Mouse (Mus musculus): ENCODE results near the gene Zfp827. TPM values are rescaled to one million over a fixed set of nuclear protein-coding genes. Genes with fewer than 3 reads are reported as not detected.

The Zfp827 gene
- 3.6 and 4.0 TPM in 2 replicates for polyA plus RNA-seq (2021; fragmentation: Nextera tagmentation)
- long read RNA-seq, experiment 1, full-length matches to known transcripts = 1 of 18 reads
- long read RNA-seq, experiment 1, partial matches to known transcripts = 2 of 18 reads
- long read RNA-seq, experiment 1, other reads (novel, unspliced or antisense) = 15 of 18 reads
- long read RNA-seq, experiment 2, partial matches to known transcripts = 0 of 14 reads
- long read RNA-seq, experiment 2, other reads (novel, unspliced or antisense) = 14 of 14 reads

GRCm38 (mm10) chr8:79027977-79028487, at the start of gene Zfp827:
Gene Zfp827, plus strand, starts transcription at chr8:79028437.

Other genes starting within 250 kb of the Zfp827 start
- gene Lsm6, start 207.3 kb upstream of the Zfp827 start, polyA plus RNA-seq (2021; fragmentation: Nextera tagmentation) = 174 and 220 TPM in 2 replicates
- gene 1700011L22Rik, start 220.1 kb downstream of the Zfp827 start, polyA plus RNA-seq (2021; fragmentation: Nextera tagmentation) = not detected in 2 replicates